ENCODE assay signal across 27 mouse cellular contexts in genomic region chr11:84865268-84865667, GRCm38 (mm10). TPM values are rescaled to one million over a fixed set of nuclear protein-coding genes. Genes with fewer than 3 reads are reported as not detected.
DNase-seq lines count a peak whose midpoint lies in the region; ATAC-seq and TF ChIP-seq lines count a peak whose summit lies in the region.
"Had no signal": no experiment of that assay in that cellular context is flagged by ENCODE, and none has a peak within 500 bp of the region (broad histone marks: within the 10 kb centered on the region; RNA-seq: fewer than 3 reads in every experiment).

No protein-coding gene starts in this region.

- H3K36me3 ChIP-seq in erythroblast, embryonic 14.5 days (ENCODE audit: control insufficient read depth): peaks cover 95% of the 10 kb centered on the region
- H3K36me3 ChIP-seq in kidney, embryonic 14.5 days (ENCODE audit: control insufficient read depth, insufficient read depth, low read length): peaks cover 17% of the 10 kb centered on the region
- peaks cover 65% of the 10 kb centered on the region for H3K36me3 ChIP-seq in liver, embryonic 12.5 days
- H3K36me3 ChIP-seq in liver, postnatal 0 days (replicated peaks; ENCODE audit: insufficient read depth, low read length): peaks cover 37% of the 10 kb centered on the region

- no peak overlapping the region for H3K27ac ChIP-seq in kidney, embryonic 14.5 days (ENCODE audit: low read depth, low read length)
- H3K27ac ChIP-seq in liver, embryonic 12.5 days: peak overlapping the region; percentile 1; the same call in 1 of the 2 replicates
- H3K27ac ChIP-seq in liver, postnatal 0 days (ENCODE audit: low read depth): 0 out of 2 replicates have a peak overlapping the region, but pooled peaks have one; percentile 3
- H3K27ac ChIP-seq: forebrain, embryonic 13.5 days had no signal

- 55% methylated on average over 2 of the region's 2 CpGs for WGBS in kidney, embryonic 14.5 days
- 58% methylated on average over 2 of the region's 2 CpGs for WGBS in liver, embryonic 12.5 days (ENCODE audit: insufficient replicate concordance)
- WGBS in liver, postnatal 0 days (ENCODE audit: insufficient replicate concordance): 45% methylated on average over 2 of the region's 2 CpGs

- no peak for ATAC-seq in erythroblast, adult 5-6 weeks (replicated peaks; ENCODE audit: low FRiP score, poor library complexity, severe bottlenecking)
- no peak for ATAC-seq in kidney, embryonic 14.5 days (ENCODE audit: low FRiP score, low TSS enrichment)
- no peak for ATAC-seq in liver, embryonic 12.5 days
- no peak for ATAC-seq in liver, postnatal 0 days
- ATAC-seq: activated CD4-positive, CD25-positive, alpha-beta regulatory T cell, adult 4 months; forebrain, embryonic 13.5 days; hindbrain, embryonic 16.5 days; lung, postnatal 0 days had no signal

- no peaks in the 10 kb centered on the region for H3K9me3 ChIP-seq in erythroblast, embryonic 14.5 days (ENCODE audit: control insufficient read depth, low read length)
- no peaks in the 10 kb centered on the region for H3K9me3 ChIP-seq in kidney, embryonic 14.5 days (ENCODE audit: control insufficient read depth, low read length)
- H3K9me3 ChIP-seq in liver, embryonic 12.5 days (replicated peaks): no peaks in the 10 kb centered on the region
- no peaks in the 10 kb centered on the region for H3K9me3 ChIP-seq in liver, postnatal 0 days (ENCODE audit: low read length)
- H3K9me3 ChIP-seq: forebrain, embryonic 13.5 days; megakaryocyte, embryonic 14.5 days had no signal

- H3K4me3 ChIP-seq in erythroblast, embryonic 14.5 days (replicated peaks): peak overlapping the region; percentile 68
- H3K4me3 ChIP-seq in kidney, embryonic 14.5 days (ENCODE audit: low read length): no peak overlapping the region
- no peak overlapping the region for H3K4me3 ChIP-seq in liver, embryonic 12.5 days
- no peak overlapping the region for H3K4me3 ChIP-seq in liver, postnatal 0 days (ENCODE audit: low read depth, low read length)
- H3K4me3 ChIP-seq: forebrain, embryonic 13.5 days had no signal

- no peaks in the 10 kb centered on the region for H3K27me3 ChIP-seq in erythroblast, embryonic 14.5 days (ENCODE audit: control insufficient read depth)
- H3K27me3 ChIP-seq in kidney, embryonic 14.5 days (ENCODE audit: control insufficient read depth, insufficient read depth, low read length): no peaks in the 10 kb centered on the region
- no peaks in the 10 kb centered on the region for H3K27me3 ChIP-seq in liver, embryonic 12.5 days (replicated peaks)
- no peaks in the 10 kb centered on the region for H3K27me3 ChIP-seq in liver, postnatal 0 days (ENCODE audit: insufficient read depth, low read length)
- H3K27me3 ChIP-seq: CH12.LX; forebrain, embryonic 13.5 days; megakaryocyte, embryonic 14.5 days had no signal

- no peak for TF ChIP-seq CTCF in liver, postnatal 0 days (IDR thresholded peaks at IDR 0.05; ENCODE audit: low read depth)

- H3K4me1 ChIP-seq in erythroblast, embryonic 14.5 days (ENCODE audit: control insufficient read depth): peaks cover 54% of the 10 kb centered on the region
- H3K4me1 ChIP-seq in kidney, embryonic 14.5 days (ENCODE audit: control insufficient read depth, insufficient read depth, low read length): peaks cover 16% of the 10 kb centered on the region; the same call in 1 of the 2 replicates
- H3K4me1 ChIP-seq in liver, embryonic 12.5 days: peaks cover 65% of the 10 kb centered on the region
- H3K4me1 ChIP-seq in liver, postnatal 0 days (ENCODE audit: insufficient read depth): peaks cover 15% of the 10 kb centered on the region

- H3K4me2 ChIP-seq in kidney, embryonic 14.5 days (replicated peaks; ENCODE audit: low read depth, low read length): no peak overlapping the region
- H3K4me2 ChIP-seq in liver, embryonic 12.5 days: peak overlapping the region; percentile 47
- H3K4me2 ChIP-seq in liver, postnatal 0 days (ENCODE audit: low read depth, low read length): peak overlapping the region; percentile 23
- H3K4me2 ChIP-seq: forebrain, embryonic 13.5 days had no signal

- DNase-seq in kidney, adult 8-10 months: peak; percentile 38 to 53
- no peak for DNase-seq in liver, postnatal 0 days
- no peak for DNase-seq in testis, postnatal 10 days (ENCODE audit: low spot score)
- DNase-seq in left cerebral cortex, adult 11 months (ENCODE audit: low spot score): no peak
- DNase-seq: adrenal gland, adult 2 months; adrenal gland, postnatal 36 days; cerebellum, adult 18-20 months; cerebellum, postnatal 14 days; gastrocnemius, postnatal 10 days; heart, postnatal 14 days; layer of hippocampus, postnatal 36 days; lung, adult 18-20 months; lung, postnatal 4 days; midbrain, embryonic 14.5 days; retina, postnatal 1 day; right cerebral cortex, postnatal 14 days; thymus, postnatal 25 days had no signal

- H3K9ac ChIP-seq in kidney, embryonic 14.5 days (ENCODE audit: low read depth, low read length): no peak overlapping the region
- peak overlapping the region; percentile 35 for H3K9ac ChIP-seq in liver, embryonic 12.5 days
- H3K9ac ChIP-seq in liver, postnatal 0 days (replicated peaks): no peak overlapping the region
- H3K9ac ChIP-seq: forebrain, embryonic 13.5 days had no signal

- peak; percentile 32; the same call in 1 of the 2 replicates for TF ChIP-seq EP300 in liver, postnatal 0 days (IDR thresholded peaks at IDR 0.05; ENCODE audit: low read depth)

RNA-seq across cellular contexts. Expression of gene Ggnbp2, which starts 5.3 kb away (rescaled TPM):
- 10.5 and 13.1 TPM in 2 replicates for polyA plus RNA-seq in erythroblast, embryonic 14.5 days (2012)
- 150 and 159 TPM in 2 replicates for total RNA-seq in erythroblast, adult 5-6 weeks (2015; ENCODE audit: low replicate concordance)
- total RNA-seq in erythroblast, adult 5-6 weeks (2017; ENCODE audit: low replicate concordance): 179 and 325 TPM in 2 replicates
- 68.7 and 74.7 TPM in 2 replicates for polyA plus RNA-seq in kidney, embryonic 14.5 days (2014; fragmentation: Nextera tagmentation; extraction: Ambion mirVana)
- 75.5 and 76.8 TPM in 2 replicates for polyA plus RNA-seq in liver, embryonic 12.5 days (2016; fragmentation: Nextera tagmentation; extraction: Ambion mirVana)
- polyA plus RNA-seq in liver, postnatal 0 days (2015; fragmentation: Nextera tagmentation; extraction: Ambion mirVana): 44.7 and 56.3 TPM in 2 replicates

RNA-seq across cellular contexts. Expression of gene Myo19, which starts 14.7 kb away (rescaled TPM):
- polyA plus RNA-seq in erythroblast, embryonic 14.5 days (2012): 1.1 and 1.2 TPM in 2 replicates
- total RNA-seq in erythroblast, adult 5-6 weeks (2015; ENCODE audit: low replicate concordance): 2.3 and 4.8 TPM in 2 replicates
- 0.94 and 3.6 TPM in 2 replicates for total RNA-seq in erythroblast, adult 5-6 weeks (2017; ENCODE audit: low replicate concordance)
- polyA plus RNA-seq in kidney, embryonic 14.5 days (2014; fragmentation: Nextera tagmentation; extraction: Ambion mirVana): 9.2 and 15.0 TPM in 2 replicates
- polyA plus RNA-seq in liver, embryonic 12.5 days (2016; fragmentation: Nextera tagmentation; extraction: Ambion mirVana): 7.6 TPM in 2 replicates
- polyA plus RNA-seq in liver, postnatal 0 days (2015; fragmentation: Nextera tagmentation; extraction: Ambion mirVana): 1.7 and 1.8 TPM in 2 replicates

RNA-seq across cellular contexts. Expression of gene Pigw, which starts 14.8 kb away (rescaled TPM):
- polyA plus RNA-seq in erythroblast, embryonic 14.5 days (2012): 0.11 and 0.14 TPM in 2 replicates
- total RNA-seq in erythroblast, adult 5-6 weeks (2015; ENCODE audit: low replicate concordance): 0.63 and 0.96 TPM in 2 replicates
- 1.2 and 2.6 TPM in 2 replicates for total RNA-seq in erythroblast, adult 5-6 weeks (2017; ENCODE audit: low replicate concordance)
- polyA plus RNA-seq in kidney, embryonic 14.5 days (2014; fragmentation: Nextera tagmentation; extraction: Ambion mirVana): 4.0 and 4.8 TPM in 2 replicates
- 2.6 and 3.2 TPM in 2 replicates for polyA plus RNA-seq in liver, embryonic 12.5 days (2016; fragmentation: Nextera tagmentation; extraction: Ambion mirVana)
- 1.3 and 1.4 TPM in 2 replicates for polyA plus RNA-seq in liver, postnatal 0 days (2015; fragmentation: Nextera tagmentation; extraction: Ambion mirVana)

RNA-seq across cellular contexts. Expression of gene Dhrs11, which starts 36.5 kb away (rescaled TPM):
- 45.7 and 48.5 TPM in 2 replicates for polyA plus RNA-seq in erythroblast, embryonic 14.5 days (2012)
- total RNA-seq in erythroblast, adult 5-6 weeks (2015; ENCODE audit: low replicate concordance): 897 and 1,040 TPM in 2 replicates
- 707 and 838 TPM in 2 replicates for total RNA-seq in erythroblast, adult 5-6 weeks (2017; ENCODE audit: low replicate concordance)
- polyA plus RNA-seq in kidney, embryonic 14.5 days (2014; fragmentation: Nextera tagmentation; extraction: Ambion mirVana): 8.3 and 10.4 TPM in 2 replicates
- 213 and 219 TPM in 2 replicates for polyA plus RNA-seq in liver, embryonic 12.5 days (2016; fragmentation: Nextera tagmentation; extraction: Ambion mirVana)
- 86.1 and 91.1 TPM in 2 replicates for polyA plus RNA-seq in liver, postnatal 0 days (2015; fragmentation: Nextera tagmentation; extraction: Ambion mirVana)

RNA-seq across cellular contexts. Expression of gene Mrm1, which starts 46.0 kb away (rescaled TPM):
- polyA plus RNA-seq in erythroblast, embryonic 14.5 days (2012): 2.5 and 2.6 TPM in 2 replicates
- total RNA-seq in erythroblast, adult 5-6 weeks (2015; ENCODE audit: low replicate concordance): 129 and 155 TPM in 2 replicates
- total RNA-seq in erythroblast, adult 5-6 weeks (2017; ENCODE audit: low replicate concordance): 114 and 139 TPM in 2 replicates
- 8.4 and 12.6 TPM in 2 replicates for polyA plus RNA-seq in kidney, embryonic 14.5 days (2014; fragmentation: Nextera tagmentation; extraction: Ambion mirVana)
- 18.6 and 20.6 TPM in 2 replicates for polyA plus RNA-seq in liver, embryonic 12.5 days (2016; fragmentation: Nextera tagmentation; extraction: Ambion mirVana)
- polyA plus RNA-seq in liver, postnatal 0 days (2015; fragmentation: Nextera tagmentation; extraction: Ambion mirVana): 7.4 and 8.4 TPM in 2 replicates

Comparison
In these comparisons a context has a peak if more than half of its experiments do, and no peak if none do; other contexts are left out.
1. DNase-seq: peak in kidney, adult 8-10 months (2 of 2); none in liver, postnatal 0 days (single experiment), testis, postnatal 10 days (single experiment) and left cerebral cortex, adult 11 months (single experiment).